Mouse (Mus musculus): ENCODE measurements at regions not wholly inside any gene's neighbourhood (a gene's known extent, or its start where the extent isn't known, plus 50 kb on each side); places are given as distances from the start of the nearest gene placed in this dataset.

DNA sequence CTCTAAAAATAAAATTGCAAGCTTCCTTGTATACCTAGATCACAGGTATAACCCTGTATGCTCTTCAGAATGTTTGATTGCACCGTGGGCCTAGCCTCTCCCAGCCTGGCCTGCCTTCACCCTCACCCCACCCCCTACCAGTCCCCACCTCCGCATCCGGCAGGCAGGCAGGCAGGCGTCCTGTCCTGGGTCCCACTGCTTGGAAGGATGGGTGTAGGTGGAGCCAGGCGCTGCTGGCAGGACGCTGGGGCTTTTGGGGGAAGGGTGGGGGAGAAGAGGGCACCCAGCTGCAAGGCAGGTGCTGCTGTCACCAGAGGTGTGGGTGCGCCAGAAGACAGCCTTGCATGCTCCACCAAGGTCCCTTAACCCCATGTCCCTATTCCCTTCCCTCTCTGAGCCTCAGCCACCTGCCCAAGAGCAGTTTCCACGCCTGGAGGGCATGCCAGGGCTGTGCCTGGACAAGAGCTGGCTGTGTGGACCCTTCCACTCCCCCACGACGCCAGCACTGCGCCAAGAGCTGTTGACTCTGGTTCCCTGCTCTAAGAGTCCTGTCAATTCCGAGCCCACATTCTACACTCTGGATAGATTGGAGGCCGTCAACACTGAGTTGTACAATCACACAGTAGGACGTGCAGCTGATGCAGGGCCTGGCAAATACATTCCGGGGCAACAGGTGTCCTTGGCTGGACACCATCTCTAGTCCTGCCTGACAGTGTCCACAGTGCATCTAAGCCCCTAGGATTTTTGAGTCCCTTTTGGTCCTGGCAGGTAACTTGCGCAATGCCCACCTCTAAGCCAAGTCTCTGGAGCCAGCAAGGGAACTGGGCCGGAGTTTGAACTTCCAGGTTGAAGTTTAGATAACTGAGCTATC is 170.0 kb upstream of the Id2 start:
- Histone ChIP-seq H3K27ac (no peak overlapping the region), H3K9ac (no peak overlapping the region), H3K27me3 (replicated peaks) (no peaks in the 10 kb centered on the region), H3K4me2 (no peak overlapping the region), H3K4me1 (peaks cover 11% of the 10 kb centered on the region; the same call in 1 of the 2 replicates), H3K4me3 (replicated peaks) (no peak overlapping the region), H3K36me3 (no peaks in the 10 kb centered on the region), H3K9me3 (no peaks in the 10 kb centered on the region)
- 69% methylated on average over 17 of the region's 17 CpGs for WGBS
- 0 out of 2 replicates have a peak, but pooled peaks have one; percentile 38 for ATAC-seq (ENCODE audit: insufficient read depth, low FRiP score, low read depth)

DNA sequence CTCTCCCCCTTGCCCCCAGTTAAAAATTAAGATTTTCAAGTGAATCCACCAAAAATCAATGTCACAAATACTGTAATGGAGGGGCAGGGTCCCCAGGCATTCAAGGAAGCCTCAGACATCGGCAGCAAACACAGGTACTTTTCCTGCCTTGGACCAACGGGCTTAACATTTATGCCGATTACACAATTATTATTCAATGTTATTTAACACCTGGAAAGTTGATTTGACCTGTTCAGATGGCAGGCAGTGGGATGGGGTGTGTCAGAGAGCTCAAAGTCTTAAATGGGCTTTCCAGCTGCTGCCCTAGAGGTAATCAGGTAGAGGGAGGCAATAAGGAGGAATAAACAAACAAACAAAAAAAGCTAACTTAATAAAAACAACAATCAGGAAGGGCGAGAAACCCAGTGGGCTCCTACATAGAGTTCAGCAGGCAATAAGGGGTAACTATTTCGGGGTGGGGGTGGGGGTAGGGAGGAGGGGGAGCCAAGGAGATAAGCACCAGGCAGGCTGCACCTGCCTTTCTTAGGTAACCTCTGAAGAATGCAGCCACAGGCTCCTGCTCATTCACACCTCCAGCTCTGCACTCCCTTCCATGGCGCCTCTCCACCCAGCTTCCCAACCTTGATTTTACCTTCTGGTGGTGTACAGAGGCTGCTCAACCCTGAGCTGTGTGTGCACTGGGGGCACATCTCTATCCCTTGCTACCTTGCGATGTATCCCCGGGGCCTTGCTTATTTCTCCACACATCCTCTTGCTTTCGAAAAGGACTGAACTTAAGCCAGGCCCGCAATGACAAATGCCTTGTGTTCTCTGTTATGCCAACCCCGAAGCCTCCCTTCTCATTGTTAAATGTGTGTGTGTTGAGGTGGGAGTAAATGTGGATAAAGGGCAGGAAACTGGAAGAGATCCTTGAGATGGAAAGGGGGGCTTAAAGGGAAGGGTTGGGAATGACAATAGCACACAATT is 168.9 kb upstream of the Id2 start:
- Histone ChIP-seq H3K9ac (no peak overlapping the region), H3K27ac (no peak overlapping the region), H3K27me3 (replicated peaks) (no peaks in the 10 kb centered on the region), H3K4me1 (peaks cover 11% of the 10 kb centered on the region; the same call in 1 of the 2 replicates), H3K4me2 (no peak overlapping the region), H3K9me3 (no peaks in the 10 kb centered on the region), H3K4me3 (replicated peaks) (no peak overlapping the region), H3K36me3 (no peaks in the 10 kb centered on the region)
- 46% methylated on average over 11 of the region's 11 CpGs for WGBS
- ATAC-seq (ENCODE audit: insufficient read depth, low FRiP score, low read depth) = peak; percentile 17; the same call in 1 of the 2 replicates

DNA sequence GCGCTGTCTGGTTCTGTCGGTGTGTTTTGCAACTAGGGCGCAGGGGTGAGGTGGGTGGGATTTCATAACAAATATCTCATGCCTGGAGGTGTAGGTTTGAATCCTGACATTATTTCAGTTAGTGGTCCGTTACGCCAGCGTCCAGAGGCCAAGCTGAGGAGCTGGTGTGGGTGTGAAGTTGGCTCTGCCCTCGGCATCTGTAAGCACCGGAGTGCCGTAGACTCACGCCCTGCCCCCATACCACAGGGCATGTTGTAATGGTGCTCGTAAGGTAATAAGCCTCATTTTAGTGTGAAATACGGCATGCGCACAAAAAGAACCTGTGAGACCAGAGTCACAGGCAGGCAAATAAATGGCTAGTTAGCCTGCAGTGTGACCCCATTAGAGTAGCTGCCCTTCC is 168.1 kb upstream of the Id2 start:
- H3K4me3 ChIP-seq (replicated peaks) = no peak overlapping the region
- WGBS = 59% methylated on average over 13 of the region's 13 CpGs
- ATAC-seq (ENCODE audit: insufficient read depth, low FRiP score, low read depth) = no peak

DNA sequence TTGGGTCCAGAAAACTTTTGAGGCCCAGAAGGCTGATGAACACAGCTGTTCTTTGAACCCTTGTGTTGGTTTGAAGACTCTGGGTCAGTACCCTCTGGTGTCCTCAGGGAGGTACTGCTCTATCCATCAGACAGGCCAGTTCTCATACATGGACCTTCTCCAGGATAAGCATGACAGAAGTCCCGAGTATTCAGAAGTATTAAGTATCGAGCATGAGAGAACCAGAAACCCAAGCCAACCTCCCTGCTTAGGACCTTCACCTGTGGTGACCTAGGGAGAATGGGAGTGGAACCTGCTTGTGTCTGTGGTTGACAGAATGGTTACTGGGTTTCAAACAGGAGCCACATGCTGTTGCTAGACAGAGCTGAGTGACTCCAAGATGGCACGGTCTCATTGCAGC is 167.5 kb upstream of the Id2 start:
- no peaks in the 10 kb centered on the region for H3K27me3 ChIP-seq (replicated peaks)
- H3K4me1 ChIP-seq = peaks cover 10% of the 10 kb centered on the region; the same call in 1 of the 2 replicates
- ATAC-seq (ENCODE audit: insufficient read depth, low FRiP score, low read depth) = no peak

More for the DNA sequence above, 168.1 kb upstream of the Id2 start:
- H3K9ac ChIP-seq = no peak overlapping the region
- H3K4me2 ChIP-seq = no peak overlapping the region
- no peaks in the 10 kb centered on the region for H3K27me3 ChIP-seq (replicated peaks)
- H3K4me1 ChIP-seq = peaks cover 11% of the 10 kb centered on the region; the same call in 1 of the 2 replicates
- no peak overlapping the region for H3K27ac ChIP-seq
- no peaks in the 10 kb centered on the region for H3K36me3 ChIP-seq
- H3K9me3 ChIP-seq = no peaks in the 10 kb centered on the region

DNA sequence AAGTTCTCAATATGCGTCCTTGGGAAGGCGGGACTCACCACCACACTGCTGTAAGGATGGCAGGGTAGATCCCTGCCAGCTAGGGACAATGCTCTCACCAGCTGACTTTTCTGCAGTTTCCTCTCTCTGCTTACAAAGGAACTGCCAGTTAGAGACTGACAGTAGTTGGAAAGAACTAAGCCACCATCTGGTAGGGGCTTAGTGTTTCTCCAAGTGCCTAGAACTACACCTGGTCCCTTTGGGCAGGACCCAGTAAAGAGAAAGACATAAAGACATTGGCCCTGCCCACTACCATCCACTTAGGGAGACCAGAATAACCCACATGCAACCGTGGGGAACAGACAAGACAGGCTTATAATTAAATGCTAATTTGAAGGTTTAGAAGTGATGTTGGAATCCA is 165.5 kb upstream of the Id2 start:
- ATAC-seq (ENCODE audit: insufficient read depth, low FRiP score, low read depth) = no peak
- 83% methylated on average over 3 of the region's 3 CpGs for WGBS
- H3K9ac ChIP-seq = no peak overlapping the region
- H3K9me3 ChIP-seq = no peaks in the 10 kb centered on the region
- H3K4me3 ChIP-seq (replicated peaks) = no peak overlapping the region
- no peaks in the 10 kb centered on the region for H3K36me3 ChIP-seq
- H3K4me2 ChIP-seq = no peak overlapping the region
- no peaks in the 10 kb centered on the region for H3K27me3 ChIP-seq (replicated peaks)
- H3K27ac ChIP-seq = no peak overlapping the region
- H3K4me1 ChIP-seq = peaks cover 6% of the 10 kb centered on the region; the same call in 1 of the 2 replicates

More for the DNA sequence above, 167.5 kb upstream of the Id2 start:
- WGBS = 90% methylated on average over 3 of the region's 3 CpGs
- Histone ChIP-seq H3K27ac (no peak overlapping the region), H3K9ac (no peak overlapping the region), H3K36me3 (no peaks in the 10 kb centered on the region), H3K9me3 (no peaks in the 10 kb centered on the region), H3K4me3 (replicated peaks) (no peak overlapping the region), H3K4me2 (no peak overlapping the region)

DNA sequence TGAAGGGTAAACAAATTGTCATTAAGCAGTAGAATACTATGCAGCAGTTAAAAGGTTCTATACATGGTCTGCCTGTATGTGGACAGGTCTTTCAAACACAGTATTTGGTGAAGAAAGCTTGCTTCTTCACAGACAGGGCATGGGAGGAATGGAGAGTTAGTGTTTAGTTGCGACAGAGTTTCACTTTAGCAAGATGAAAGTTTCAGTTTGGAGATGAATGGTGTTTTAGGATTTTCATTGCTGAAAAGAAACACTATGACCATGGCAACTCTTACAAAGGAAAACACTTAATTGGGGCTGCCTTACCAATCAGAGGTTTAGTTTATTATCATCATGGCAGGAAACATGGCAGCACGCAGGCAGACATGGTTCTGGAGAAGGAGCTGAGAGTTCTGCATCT is 162.2 kb upstream of the Id2 start:
- ATAC-seq (ENCODE audit: insufficient read depth, low FRiP score, low read depth) = no peak
- Histone ChIP-seq H3K9ac (no peak overlapping the region), H3K9me3 (no peaks in the 10 kb centered on the region), H3K36me3 (no peaks in the 10 kb centered on the region), H3K4me1 (no peaks in the 10 kb centered on the region), H3K4me3 (replicated peaks) (no peak overlapping the region), H3K27ac (no peak overlapping the region), H3K27me3 (replicated peaks) (no peaks in the 10 kb centered on the region), H3K4me2 (no peak overlapping the region)
- WGBS = 85% methylated on average over 2 of the region's 2 CpGs

DNA sequence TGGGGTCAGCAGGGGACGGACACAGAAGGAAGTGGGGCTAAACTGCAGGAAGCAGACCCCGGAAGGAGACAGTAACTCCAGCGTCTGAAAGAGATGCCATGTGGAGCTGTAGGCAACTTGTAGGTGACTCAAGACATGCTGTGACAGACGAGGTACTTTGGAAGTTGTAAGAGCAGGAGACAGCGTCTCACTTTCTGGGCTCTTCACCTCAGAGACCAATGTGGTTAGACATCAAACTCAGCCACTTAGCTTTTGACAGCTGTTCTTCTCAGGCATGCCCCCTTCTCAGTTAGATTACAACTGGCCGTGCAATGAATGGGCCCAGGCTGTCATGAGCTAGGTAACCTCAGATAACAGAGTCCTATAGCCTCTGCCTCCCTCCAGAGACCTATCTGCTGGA is 159.3 kb upstream of the Id2 start:
- H3K4me3 ChIP-seq (replicated peaks) = no peak overlapping the region
- no peaks in the 10 kb centered on the region for H3K4me1 ChIP-seq
- no peaks in the 10 kb centered on the region for H3K9me3 ChIP-seq
- no peak for ATAC-seq (ENCODE audit: insufficient read depth, low FRiP score, low read depth)
- no peak overlapping the region for H3K27ac ChIP-seq
- H3K36me3 ChIP-seq = no peaks in the 10 kb centered on the region
- H3K9ac ChIP-seq = no peak overlapping the region
- WGBS = 57% methylated on average over 6 of the region's 6 CpGs
- H3K4me2 ChIP-seq = no peak overlapping the region
- H3K27me3 ChIP-seq (replicated peaks) = no peaks in the 10 kb centered on the region

DNA sequence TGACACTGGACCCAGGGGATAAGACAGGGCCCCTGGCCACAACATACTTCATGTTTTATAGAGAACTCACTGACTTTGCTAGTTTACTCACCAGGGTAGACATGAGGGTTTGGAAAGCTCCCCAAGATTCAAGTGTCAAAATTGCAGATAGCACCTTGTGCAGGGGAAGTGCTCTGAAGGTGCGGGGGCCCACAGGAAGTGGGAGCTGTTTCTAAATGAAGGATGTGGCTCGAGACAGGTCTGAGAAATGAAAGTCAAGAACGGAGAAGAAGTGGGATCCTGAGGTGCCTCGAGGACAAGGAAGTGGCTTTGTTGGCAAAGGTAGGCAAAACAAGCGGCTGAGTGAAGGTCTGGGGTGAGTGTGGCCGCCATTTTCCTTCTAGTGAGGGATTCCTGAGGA is 157.8 kb upstream of the Id2 start:
- Histone ChIP-seq H3K27me3 (replicated peaks) (no peaks in the 10 kb centered on the region), H3K9me3 (no peaks in the 10 kb centered on the region), H3K36me3 (no peaks in the 10 kb centered on the region), H3K9ac (no peak overlapping the region), H3K4me1 (no peaks in the 10 kb centered on the region), H3K4me2 (no peak overlapping the region), H3K27ac (no peak overlapping the region), H3K4me3 (replicated peaks) (no peak overlapping the region)
- no peak for ATAC-seq (ENCODE audit: insufficient read depth, low FRiP score, low read depth)
- WGBS = 76% methylated on average over 6 of the region's 6 CpGs

DNA sequence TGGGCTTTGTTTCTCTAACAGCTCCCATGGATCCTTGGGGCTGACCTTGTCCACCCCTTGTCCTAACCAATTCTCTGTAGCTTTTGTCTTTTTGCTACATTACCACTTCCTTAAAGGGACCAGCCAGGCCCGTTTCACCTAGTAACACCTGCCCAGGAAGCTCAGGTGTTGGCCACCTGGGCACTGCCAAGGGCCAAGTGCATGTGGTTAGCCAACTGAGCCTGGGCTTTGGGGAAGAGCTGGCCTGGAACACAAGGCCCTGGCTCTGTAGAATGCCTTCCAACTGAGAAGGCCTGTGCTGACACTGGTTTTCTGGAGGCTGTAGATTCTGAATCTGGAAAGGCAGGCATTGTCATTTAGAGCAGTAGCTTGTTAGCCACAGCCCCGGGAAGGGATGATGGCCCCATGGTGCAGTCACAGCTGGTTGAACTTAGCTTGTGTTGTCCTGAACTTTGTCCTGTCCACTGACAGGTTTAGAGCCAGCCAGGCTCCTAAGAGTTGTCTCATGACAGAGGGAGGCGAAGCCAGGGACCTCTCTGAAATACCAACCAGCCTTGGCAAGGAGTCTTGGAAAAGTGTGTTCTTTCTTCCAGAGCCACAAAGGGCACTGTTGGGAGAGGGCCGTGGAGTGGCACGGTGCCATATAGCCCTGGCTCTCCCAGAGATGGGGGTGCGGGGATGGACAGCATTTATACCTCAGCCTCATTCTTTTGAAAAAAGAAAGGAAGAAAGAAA is 156.0 kb upstream of the Id2 start:
- ATAC-seq (ENCODE audit: insufficient read depth, low FRiP score, low read depth) = no peak
- H3K27me3 ChIP-seq (replicated peaks) = no peaks in the 10 kb centered on the region
- H3K4me3 ChIP-seq (replicated peaks) = no peak overlapping the region
- no peak overlapping the region for H3K9ac ChIP-seq
- H3K36me3 ChIP-seq = no peaks in the 10 kb centered on the region
- H3K27ac ChIP-seq = no peak overlapping the region
- no peaks in the 10 kb centered on the region for H3K9me3 ChIP-seq
- H3K4me2 ChIP-seq = no peak overlapping the region
- WGBS = 88% methylated on average over 6 of the region's 6 CpGs
- H3K4me1 ChIP-seq = 0 out of 2 replicates have a peak, but pooled peaks cover 7% of the 10 kb centered on the region

DNA sequence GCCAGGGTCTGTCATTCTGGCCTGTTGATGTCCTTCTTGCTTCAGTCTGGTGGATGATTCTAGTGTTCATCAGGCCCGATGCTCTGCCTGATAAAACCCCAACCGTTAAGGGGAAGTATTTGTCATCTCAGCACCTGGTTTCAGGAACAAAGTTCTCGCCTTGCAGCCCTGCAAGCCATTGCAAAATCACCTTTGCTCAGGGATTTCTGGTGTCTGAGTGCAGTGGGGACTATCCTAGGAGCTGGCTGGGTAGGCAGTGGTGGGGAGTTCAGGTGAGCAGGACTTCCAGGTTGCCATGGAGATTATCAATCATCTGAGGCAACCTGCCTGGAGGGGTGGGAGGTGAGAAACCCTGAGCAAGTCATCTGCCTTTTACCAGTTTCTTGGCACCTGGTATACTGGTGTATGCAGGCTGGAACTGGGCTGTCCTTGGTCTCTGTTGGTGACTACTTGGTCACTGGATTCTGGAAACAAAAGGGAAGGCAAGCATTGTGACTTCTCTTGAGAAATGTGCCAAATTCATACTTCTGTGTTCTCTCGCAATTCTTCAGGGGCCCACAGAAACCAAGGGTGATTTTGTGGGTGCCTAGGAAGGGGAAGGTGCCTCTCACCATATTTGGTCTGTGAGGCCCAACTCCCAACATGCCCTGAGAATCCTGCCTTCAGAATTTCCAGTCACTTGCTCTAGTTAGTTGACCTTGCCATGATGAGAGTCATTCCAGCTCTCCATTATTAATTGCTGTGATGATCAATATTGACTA is 154.7 kb upstream of the Id2 start:
- H3K27ac ChIP-seq = peak overlapping the region; percentile 7; the same call in 1 of the 2 replicates
- WGBS = 63% methylated on average over 4 of the region's 4 CpGs

DNA sequence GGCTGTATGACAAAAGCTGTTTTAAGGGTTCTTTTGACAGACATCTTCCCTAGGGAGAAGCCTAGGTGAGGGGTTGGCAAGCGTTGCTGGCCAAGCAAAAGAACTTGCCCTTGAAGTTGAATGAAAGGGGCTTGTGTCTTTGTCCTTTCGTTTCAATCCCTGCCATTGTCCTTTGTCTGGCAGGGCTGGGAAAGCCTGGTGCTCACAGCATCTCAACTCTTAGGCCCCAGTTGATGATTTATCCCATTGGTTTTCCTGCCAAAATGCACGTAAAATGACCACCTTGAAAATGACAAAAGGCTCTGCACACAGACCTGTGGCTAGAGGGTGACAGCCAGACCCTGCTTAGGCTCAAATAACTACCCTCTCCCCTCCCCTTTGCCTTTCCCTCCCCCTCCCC is 153.9 kb upstream of the Id2 start:
- no peaks in the 10 kb centered on the region for H3K27me3 ChIP-seq (replicated peaks)
- no peak overlapping the region for H3K27ac ChIP-seq
- H3K9ac ChIP-seq = no peak overlapping the region
- no peaks in the 10 kb centered on the region for H3K9me3 ChIP-seq
- H3K4me1 ChIP-seq = 0 out of 2 replicates have a peak, but pooled peaks cover 7% of the 10 kb centered on the region
- no peak for ATAC-seq (ENCODE audit: insufficient read depth, low FRiP score, low read depth)
- no peak overlapping the region for H3K4me2 ChIP-seq
- no peaks in the 10 kb centered on the region for H3K36me3 ChIP-seq
- H3K4me3 ChIP-seq (replicated peaks) = no peak overlapping the region
- 61% methylated on average over 3 of the region's 3 CpGs for WGBS

More for the DNA sequence above, 154.7 kb upstream of the Id2 start:
- H3K4me2 ChIP-seq = no peak overlapping the region
- no peak overlapping the region for H3K4me3 ChIP-seq (replicated peaks)
- no peaks in the 10 kb centered on the region for H3K9me3 ChIP-seq
- ATAC-seq (ENCODE audit: insufficient read depth, low FRiP score, low read depth) = no peak
- H3K9ac ChIP-seq = no peak overlapping the region
- H3K36me3 ChIP-seq = no peaks in the 10 kb centered on the region
- H3K27me3 ChIP-seq (replicated peaks) = no peaks in the 10 kb centered on the region
- 0 out of 2 replicates have a peak, but pooled peaks cover 7% of the 10 kb centered on the region for H3K4me1 ChIP-seq
